Mouse (Mus musculus): ENCODE results near the gene Pimreg. TPM values are rescaled to one million over a fixed set of nuclear protein-coding genes. Genes with fewer than 3 reads are reported as not detected.

Pimreg gene
- polyA plus RNA-seq, 1 experiment from 2014 or later: 131 TPM

DNA sequence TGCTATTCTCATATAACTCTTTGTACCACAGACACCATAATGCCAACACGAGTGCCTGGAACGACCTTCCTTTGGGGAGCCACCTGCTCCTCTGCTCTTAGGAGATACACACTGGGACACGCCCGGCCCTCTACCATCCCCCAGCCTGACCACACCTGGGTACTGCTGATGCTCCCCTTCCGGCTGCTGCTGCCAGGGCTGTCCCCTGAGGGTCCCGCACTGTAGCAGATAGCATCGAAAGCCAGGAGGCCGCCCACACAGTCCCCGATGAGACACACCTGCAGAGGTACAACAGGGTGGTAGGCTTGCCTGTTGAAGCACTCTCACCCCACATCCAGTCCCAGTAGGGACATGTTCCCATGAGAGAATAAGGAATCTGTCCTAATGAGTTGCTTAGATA is 28.9 kb downstream of the Pimreg start:
- H3K4me1 ChIP-seq: peaks cover 13% of the 10 kb centered on the region; the same call in 1 of the 2 replicates
- 76% methylated on average over 9 of the region's 9 CpGs for WGBS
- no peaks in the 10 kb centered on the region for H3K9me3 ChIP-seq (replicated peaks)
- peaks cover 11% of the 10 kb centered on the region; the same call in 1 of the 2 replicates for H3K27me3 ChIP-seq
- no peak overlapping the region for H3K4me3 ChIP-seq (replicated peaks)
- H3K4me2 ChIP-seq: no peak overlapping the region
- H3K9ac ChIP-seq: no peak overlapping the region
- ATAC-seq (replicated peaks; ENCODE audit: low FRiP score): no peak
- no peak overlapping the region for H3K27ac ChIP-seq
- no peaks in the 10 kb centered on the region for H3K36me3 ChIP-seq

DNA sequence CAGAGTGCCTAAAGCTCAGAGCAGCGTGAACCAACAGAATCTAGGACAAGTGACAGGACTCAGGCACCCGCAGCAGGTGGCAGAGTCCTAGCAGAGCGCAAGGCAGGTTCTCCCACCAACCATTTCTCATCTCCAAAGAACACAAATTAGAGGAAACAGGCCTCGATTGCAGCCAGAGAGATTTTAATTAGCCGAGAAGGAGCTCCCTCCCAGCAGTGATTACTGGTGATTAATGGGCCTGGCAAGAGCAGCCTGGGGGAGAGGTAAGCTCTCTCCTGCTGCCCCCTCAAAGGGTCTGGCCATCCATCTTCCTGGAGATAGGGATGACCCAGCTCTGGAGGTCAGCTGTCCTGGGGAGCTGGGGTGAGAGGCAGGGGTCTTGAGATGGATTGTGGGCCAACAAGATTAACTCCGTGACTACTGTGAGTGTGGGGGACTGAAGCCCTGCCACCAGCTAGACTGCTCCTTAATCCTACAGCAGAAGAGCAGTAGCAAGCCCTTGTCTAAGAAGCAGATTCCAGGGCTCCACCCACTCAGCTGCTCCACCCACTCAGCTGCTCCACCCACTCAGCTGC is 30.6 kb downstream of the Pimreg start:
- peaks cover 13% of the 10 kb centered on the region; the same call in 1 of the 2 replicates for H3K4me1 ChIP-seq
- H3K27me3 ChIP-seq: peaks cover 11% of the 10 kb centered on the region; the same call in 1 of the 2 replicates
- no peak overlapping the region for H3K9ac ChIP-seq
- H3K4me3 ChIP-seq (replicated peaks): no peak overlapping the region
- H3K27ac ChIP-seq: no peak overlapping the region
- 18% methylated on average over 6 of the region's 6 CpGs for WGBS
- H3K9me3 ChIP-seq (replicated peaks): no peaks in the 10 kb centered on the region
- H3K4me2 ChIP-seq: no peak overlapping the region
- 0 out of 2 replicates have a peak, but pooled peaks have one; percentile 33 for ATAC-seq (replicated peaks; ENCODE audit: low FRiP score)
- no peaks in the 10 kb centered on the region for H3K36me3 ChIP-seq

DNA sequence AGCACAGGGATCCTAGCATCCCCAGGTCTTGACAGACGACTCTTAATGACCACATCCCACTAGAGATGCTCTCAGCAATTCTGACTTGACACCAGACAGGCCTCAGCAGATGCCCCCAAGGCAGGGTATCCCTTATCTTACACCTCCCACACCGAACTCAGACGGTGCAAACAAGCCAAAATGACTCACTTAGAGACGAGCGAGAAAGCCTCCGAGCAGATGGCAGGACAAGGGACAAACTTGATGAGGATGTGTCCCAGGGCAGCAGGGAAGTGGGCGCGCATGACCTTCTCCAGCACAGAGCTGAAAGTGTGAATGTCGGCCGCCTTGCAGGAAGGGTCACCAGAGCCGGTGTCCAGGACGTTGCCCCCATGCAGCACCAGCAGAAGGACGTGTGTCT is 32.4 kb downstream of the Pimreg start:
- WGBS: 68% methylated on average over 13 of the region's 13 CpGs
- no peak for ATAC-seq (replicated peaks; ENCODE audit: low FRiP score)
- Histone ChIP-seq H3K36me3 (no peaks in the 10 kb centered on the region), H3K4me1 (peaks cover 13% of the 10 kb centered on the region; the same call in 1 of the 2 replicates), H3K27ac (no peak overlapping the region), H3K4me2 (no peak overlapping the region), H3K27me3 (peaks cover 11% of the 10 kb centered on the region; the same call in 1 of the 2 replicates), H3K4me3 (replicated peaks) (no peak overlapping the region), H3K9me3 (replicated peaks) (no peaks in the 10 kb centered on the region), H3K9ac (no peak overlapping the region)

DNA sequence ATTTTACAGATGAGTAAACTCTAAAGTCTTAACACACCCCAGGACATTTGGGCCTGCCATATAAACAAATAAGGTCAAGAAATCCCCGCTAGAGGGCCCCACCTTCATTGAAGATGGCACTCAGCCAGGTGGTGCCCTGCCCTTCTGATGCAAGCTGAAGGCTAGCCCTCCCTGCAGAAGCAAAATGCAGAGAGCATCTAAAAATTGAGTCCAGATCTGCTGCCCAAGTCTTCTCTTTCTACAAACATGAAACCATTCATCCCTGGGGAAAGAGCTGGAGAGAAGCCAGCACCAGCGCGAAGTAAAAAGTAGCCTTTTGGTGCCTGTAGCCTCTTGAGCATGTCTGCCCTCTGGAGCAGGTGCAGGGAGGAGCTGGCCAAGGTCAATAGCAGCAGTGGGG is 36.2 kb downstream of the Pimreg start:
- peaks cover 13% of the 10 kb centered on the region; the same call in 1 of the 2 replicates for H3K27me3 ChIP-seq
- no peak overlapping the region for H3K4me2 ChIP-seq
- H3K36me3 ChIP-seq: no peaks in the 10 kb centered on the region
- ATAC-seq (replicated peaks; ENCODE audit: low FRiP score): no peak
- no peak overlapping the region for H3K4me3 ChIP-seq (replicated peaks)
- no peak overlapping the region for H3K9ac ChIP-seq
- H3K4me1 ChIP-seq: no peaks in the 10 kb centered on the region
- WGBS: 61% methylated on average over 3 of the region's 3 CpGs
- H3K27ac ChIP-seq: no peak overlapping the region
- no peaks in the 10 kb centered on the region for H3K9me3 ChIP-seq (replicated peaks)

DNA sequence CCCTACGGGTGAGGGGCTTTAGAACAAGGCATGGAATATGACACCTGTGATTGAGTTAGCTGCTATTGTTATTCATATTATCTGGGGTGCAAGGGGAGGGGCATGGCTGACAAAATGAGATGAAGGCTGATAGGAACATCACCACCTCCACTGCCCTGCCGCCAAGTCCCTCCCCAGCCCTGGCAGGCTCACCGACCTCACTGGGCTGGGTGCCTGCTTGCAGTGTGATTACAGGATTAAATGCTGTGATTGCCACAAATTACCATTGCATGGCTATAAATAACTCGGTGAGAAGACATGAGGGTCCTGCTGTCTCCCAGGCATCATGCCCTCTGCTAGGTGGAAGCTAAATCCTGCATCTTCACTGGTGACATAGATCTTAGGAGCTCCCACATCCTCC is 36.8 kb downstream of the Pimreg start:
- H3K27ac ChIP-seq: no peak overlapping the region
- no peak overlapping the region for H3K9ac ChIP-seq
- ATAC-seq (replicated peaks; ENCODE audit: low FRiP score): no peak
- H3K4me1 ChIP-seq: no peaks in the 10 kb centered on the region
- WGBS: 52% methylated on average over 4 of the region's 4 CpGs
- H3K4me3 ChIP-seq (replicated peaks): no peak overlapping the region
- no peak overlapping the region for H3K4me2 ChIP-seq
- H3K27me3 ChIP-seq: peaks cover 12% of the 10 kb centered on the region; the same call in 1 of the 2 replicates
- H3K36me3 ChIP-seq: no peaks in the 10 kb centered on the region
- no peaks in the 10 kb centered on the region for H3K9me3 ChIP-seq (replicated peaks)

DNA sequence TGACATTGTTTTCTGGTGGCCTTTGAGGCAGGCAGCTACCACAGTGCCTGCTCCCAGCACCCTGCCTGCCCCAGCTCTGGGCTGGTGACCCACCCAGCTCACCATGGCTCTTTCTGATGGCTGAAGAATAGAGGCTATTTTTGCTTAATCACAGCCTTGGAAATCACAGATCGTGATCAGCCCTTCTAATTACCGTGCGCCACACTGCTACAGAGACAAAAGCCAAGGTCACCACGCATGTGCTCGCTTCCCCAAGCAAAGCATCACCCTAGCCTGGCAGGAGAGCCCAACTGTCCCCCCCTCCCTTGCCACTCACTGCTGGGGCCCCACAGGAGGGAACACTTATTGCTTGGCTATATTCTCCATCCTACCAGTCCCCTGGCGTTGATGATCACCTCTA is 38.6 kb downstream of the Pimreg start:
- no peaks in the 10 kb centered on the region for H3K36me3 ChIP-seq
- no peaks in the 10 kb centered on the region for H3K9me3 ChIP-seq (replicated peaks)
- 0 out of 2 replicates have a peak, but pooled peaks cover 2% of the 10 kb centered on the region for H3K27me3 ChIP-seq
- no peak overlapping the region for H3K9ac ChIP-seq
- no peaks in the 10 kb centered on the region for H3K4me1 ChIP-seq
- no peak overlapping the region for H3K4me2 ChIP-seq
- H3K27ac ChIP-seq: no peak overlapping the region
- no peak for ATAC-seq (replicated peaks; ENCODE audit: low FRiP score)
- no peak overlapping the region for H3K4me3 ChIP-seq (replicated peaks)
- 86% methylated on average over 6 of the region's 6 CpGs for WGBS

DNA sequence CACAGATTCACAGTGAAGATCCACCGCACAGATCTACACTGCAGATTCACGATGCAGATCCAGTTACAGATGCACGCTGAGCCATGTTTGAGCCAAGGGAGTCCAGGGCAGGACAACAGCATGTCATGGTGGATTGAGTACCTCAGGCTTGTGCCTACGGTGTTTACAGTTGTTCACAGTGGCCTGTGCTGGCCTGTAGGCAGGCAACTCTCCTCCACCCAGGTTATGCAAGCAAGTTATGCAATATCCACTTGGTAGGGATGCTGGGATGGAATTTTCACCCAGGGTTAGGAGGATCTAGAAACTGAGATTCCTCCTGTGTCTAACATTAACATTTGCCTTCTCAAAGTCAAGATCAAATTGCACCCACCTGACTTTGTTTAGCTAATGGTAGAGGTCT is 40.8 kb downstream of the Pimreg start:
- Histone ChIP-seq H3K4me1 (peaks cover 8% of the 10 kb centered on the region; the same call in 1 of the 2 replicates), H3K4me3 (replicated peaks) (no peak overlapping the region), H3K9me3 (replicated peaks) (no peaks in the 10 kb centered on the region), H3K4me2 (no peak overlapping the region), H3K27me3 (0 out of 2 replicates have a peak, but pooled peaks cover 2% of the 10 kb centered on the region), H3K36me3 (no peaks in the 10 kb centered on the region), H3K9ac (no peak overlapping the region), H3K27ac (no peak overlapping the region)
- no peak for ATAC-seq (replicated peaks; ENCODE audit: low FRiP score)
- WGBS: 73% methylated on average over 4 of the region's 4 CpGs

DNA sequence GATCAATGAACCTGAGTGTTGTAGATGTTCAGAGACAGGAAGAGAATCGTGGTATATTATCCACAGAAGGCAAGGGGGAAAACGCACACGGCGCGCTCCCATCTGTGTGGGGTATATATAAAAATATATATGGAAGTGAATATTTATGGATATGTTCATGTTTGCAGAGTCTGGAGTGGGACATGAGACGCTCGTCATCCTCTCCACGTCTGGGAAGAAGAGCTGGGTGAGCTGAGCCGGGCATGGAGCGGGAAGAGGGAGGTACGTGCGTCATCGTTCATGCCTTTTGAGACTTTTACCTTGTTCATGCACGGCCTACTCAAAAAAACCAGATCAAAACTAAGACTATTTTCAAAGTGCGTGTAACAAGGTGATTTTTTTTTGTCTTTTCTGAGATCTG is 42.5 kb downstream of the Pimreg start:
- Histone ChIP-seq H3K4me3 (replicated peaks) (no peak overlapping the region), H3K9me3 (replicated peaks) (no peaks in the 10 kb centered on the region), H3K4me2 (no peak overlapping the region), H3K36me3 (no peaks in the 10 kb centered on the region), H3K27me3 (0 out of 2 replicates have a peak, but pooled peaks cover 2% of the 10 kb centered on the region), H3K9ac (no peak overlapping the region), H3K27ac (no peak overlapping the region), H3K4me1 (peaks cover 8% of the 10 kb centered on the region; the same call in 1 of the 2 replicates)
- no peak for ATAC-seq (replicated peaks; ENCODE audit: low FRiP score)
- 94% methylated on average over 15 of the region's 15 CpGs for WGBS

DNA sequence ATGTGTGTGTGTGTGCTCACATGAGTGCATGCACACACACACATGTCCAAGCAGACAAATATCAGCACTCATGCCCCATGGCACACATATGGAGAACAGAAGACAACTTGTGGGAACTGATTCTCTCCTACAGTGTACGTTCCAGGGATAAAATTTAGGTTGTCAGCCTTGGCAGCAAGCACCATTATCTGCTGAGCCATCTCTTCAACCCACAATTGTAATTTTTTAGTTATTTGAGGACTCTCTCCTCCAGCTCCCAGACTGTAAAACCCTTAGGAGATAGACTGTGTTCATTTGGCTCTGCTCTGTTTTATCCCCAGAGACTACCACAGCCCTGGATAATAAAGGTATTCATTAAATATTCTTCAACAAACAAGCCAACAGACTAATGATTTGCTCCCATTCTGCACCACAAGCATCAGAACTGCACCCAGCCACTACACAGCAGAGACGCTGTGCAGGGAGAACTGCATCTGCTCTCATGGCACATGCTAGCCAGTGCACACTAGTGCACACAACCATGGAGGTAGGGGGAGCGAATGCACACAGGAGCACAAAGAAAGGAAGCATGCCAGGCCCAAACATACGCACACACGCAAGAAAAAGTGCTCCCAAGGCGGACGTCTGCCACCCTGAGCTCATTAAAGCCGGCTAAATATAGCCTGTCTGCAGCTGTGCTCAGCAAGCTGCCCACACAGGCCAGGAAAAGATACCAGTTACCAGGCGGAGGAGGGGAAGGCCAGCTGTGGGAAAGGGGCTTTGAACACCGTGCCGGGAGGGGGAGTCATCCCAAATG is 44.6 kb downstream of the Pimreg start:
- no peak for ATAC-seq (replicated peaks; ENCODE audit: low FRiP score)
- peaks cover 8% of the 10 kb centered on the region; the same call in 1 of the 2 replicates for H3K4me1 ChIP-seq
- H3K9me3 ChIP-seq (replicated peaks): no peaks in the 10 kb centered on the region
- no peak overlapping the region for H3K4me3 ChIP-seq (replicated peaks)
- H3K27me3 ChIP-seq: no peaks in the 10 kb centered on the region
- H3K9ac ChIP-seq: no peak overlapping the region
- H3K27ac ChIP-seq: no peak overlapping the region
- H3K36me3 ChIP-seq: no peaks in the 10 kb centered on the region
- no peak overlapping the region for H3K4me2 ChIP-seq
- 37% methylated on average over 11 of the region's 11 CpGs for WGBS

DNA sequence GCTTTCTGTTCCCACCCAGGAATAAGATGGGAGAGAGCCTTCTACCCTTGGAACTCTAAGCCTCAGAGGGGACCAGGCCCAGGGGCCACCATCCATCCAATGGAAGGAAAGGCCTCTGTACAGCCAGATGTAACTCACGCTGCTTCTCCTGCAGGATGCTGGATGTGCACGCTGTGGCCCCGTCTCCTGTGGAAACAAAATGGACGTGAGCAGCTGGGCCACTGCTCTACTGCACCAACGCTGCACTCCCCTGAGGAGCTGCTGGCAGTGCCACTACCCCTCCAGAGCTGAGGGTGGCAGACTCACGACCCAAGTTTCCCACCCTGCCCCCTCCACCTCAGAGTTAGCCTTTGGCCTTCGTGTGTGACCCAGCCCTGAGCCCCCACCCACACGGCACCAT is 50.6 kb downstream of the Pimreg start:
- no peak overlapping the region for H3K9ac ChIP-seq
- H3K4me2 ChIP-seq: no peak overlapping the region
- WGBS: 68% methylated on average over 8 of the region's 8 CpGs
- H3K4me3 ChIP-seq (replicated peaks): no peak overlapping the region
- peaks cover 5% of the 10 kb centered on the region; the same call in 1 of the 2 replicates for H3K4me1 ChIP-seq
- no peak for ATAC-seq (replicated peaks; ENCODE audit: low FRiP score)
- H3K36me3 ChIP-seq: no peaks in the 10 kb centered on the region
- H3K9me3 ChIP-seq (replicated peaks): no peaks in the 10 kb centered on the region
- no peak overlapping the region for H3K27ac ChIP-seq
- H3K27me3 ChIP-seq: no peaks in the 10 kb centered on the region

DNA sequence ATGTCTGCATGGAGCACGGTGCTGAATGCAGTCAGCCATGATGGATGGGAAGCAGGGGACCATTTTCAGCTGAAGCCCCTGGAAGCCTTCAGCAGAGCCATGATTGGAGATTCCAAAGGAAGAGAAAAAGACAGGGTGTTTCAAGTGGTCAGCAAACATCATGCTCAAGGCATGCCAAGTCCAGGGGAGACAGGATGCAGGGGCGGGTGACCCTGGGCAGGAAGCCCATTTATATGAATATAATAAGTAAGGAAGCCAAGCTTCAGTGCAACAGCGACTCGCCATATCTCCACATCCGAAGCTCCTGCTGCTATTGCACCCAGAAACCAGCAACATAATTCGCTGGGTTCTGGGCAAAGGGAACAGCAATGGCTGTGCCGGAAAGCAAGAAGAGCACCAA is 52.6 kb downstream of the Pimreg start:
- no peak for ATAC-seq (replicated peaks; ENCODE audit: low FRiP score)
- Histone ChIP-seq H3K9ac (no peak overlapping the region), H3K27me3 (no peaks in the 10 kb centered on the region), H3K4me2 (no peak overlapping the region), H3K9me3 (replicated peaks) (no peaks in the 10 kb centered on the region), H3K4me3 (replicated peaks) (no peak overlapping the region), H3K27ac (no peak overlapping the region), H3K4me1 (peaks cover 12% of the 10 kb centered on the region; the same call in 1 of the 2 replicates), H3K36me3 (no peaks in the 10 kb centered on the region)
- WGBS: 73% methylated on average over 7 of the region's 7 CpGs

DNA sequence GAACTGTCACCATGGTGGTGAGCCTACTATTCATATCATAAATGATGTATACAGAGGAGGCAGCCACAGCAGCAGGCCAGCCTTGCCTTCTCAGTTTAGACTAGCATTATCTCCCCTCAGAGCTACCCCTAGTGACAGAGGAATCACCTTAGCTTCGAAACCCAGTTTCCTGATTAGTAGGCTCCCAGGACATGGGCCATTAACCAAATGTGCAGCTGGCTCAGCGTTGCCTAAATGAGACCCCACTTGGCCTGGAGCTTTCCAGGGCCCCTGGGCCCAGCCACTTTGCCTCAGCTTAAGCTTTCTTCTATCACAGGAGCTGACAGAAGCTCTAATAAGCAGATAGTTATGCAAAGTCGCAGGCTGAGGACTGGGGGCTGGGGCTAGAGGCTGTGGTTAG is 54.2 kb downstream of the Pimreg start:
- no peak for ATAC-seq (replicated peaks; ENCODE audit: low FRiP score)
- no peak overlapping the region for H3K4me3 ChIP-seq (replicated peaks)
- no peaks in the 10 kb centered on the region for H3K9me3 ChIP-seq (replicated peaks)
- no peaks in the 10 kb centered on the region for H3K36me3 ChIP-seq
- WGBS: 17% methylated on average over 3 of the region's 3 CpGs
- H3K4me1 ChIP-seq: peaks cover 12% of the 10 kb centered on the region; the same call in 1 of the 2 replicates
- H3K27ac ChIP-seq: no peak overlapping the region
- no peak overlapping the region for H3K9ac ChIP-seq
- no peak overlapping the region for H3K4me2 ChIP-seq
- no peaks in the 10 kb centered on the region for H3K27me3 ChIP-seq

Data from kidney, embryonic 15.5 days (tissue).